Mouse (Mus musculus): ENCODE measurements at regions not wholly inside any gene's neighbourhood (a gene's known extent, or its start where the extent isn't known, plus 50 kb on each side); places are given as distances from the start of the nearest gene placed in this dataset.

DNA sequence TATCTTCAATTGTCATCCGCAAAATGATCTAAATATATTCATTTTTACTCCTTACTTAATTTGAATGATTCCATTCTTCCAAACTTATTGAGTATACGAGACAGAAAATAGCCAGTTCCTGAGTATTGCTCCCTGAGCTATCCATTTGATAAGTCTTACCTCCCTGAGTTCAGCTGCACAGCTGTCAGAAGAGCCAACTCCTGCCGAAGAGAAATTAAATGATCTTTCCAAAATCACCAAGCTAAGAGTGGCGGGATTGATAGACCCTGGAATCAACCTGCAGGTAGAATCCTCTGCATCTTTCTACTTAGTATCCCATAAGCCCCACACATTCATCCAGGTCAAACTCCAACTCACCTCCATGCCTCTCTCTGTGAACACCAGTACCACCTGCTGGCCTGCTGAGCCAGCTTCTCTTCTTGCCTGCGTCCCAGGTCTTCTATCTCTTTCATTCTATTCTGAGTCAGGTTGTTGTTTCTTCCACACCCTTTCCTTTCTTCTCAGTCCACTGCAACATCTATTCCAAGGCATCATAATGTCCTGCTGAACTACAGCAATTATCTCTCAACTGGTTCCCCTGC, 124.2 kb downstream of the Cpeb2 start:
- Histone ChIP-seq H3K27me3 (replicated peaks; ENCODE audit: control insufficient read depth, insufficient read depth, low read length) (no peaks in the 10 kb centered on the region), H3K9ac (ENCODE audit: low read length) (no peak overlapping the region), H3K27ac (ENCODE audit: low read depth) (no peak overlapping the region), H3K4me2 (ENCODE audit: low read length) (no peak overlapping the region), H3K4me3 (ENCODE audit: low read depth, low read length) (no peak overlapping the region), H3K4me1 (replicated peaks; ENCODE audit: control insufficient read depth, insufficient read depth, low read length) (peaks cover 7% of the 10 kb centered on the region; the same call in 1 of the 2 replicates), H3K36me3 (ENCODE audit: control insufficient read depth, insufficient read depth, low read length) (no peaks in the 10 kb centered on the region), H3K9me3 (ENCODE audit: control insufficient read depth, low read length) (no peaks in the 10 kb centered on the region)
- DNase-seq (ENCODE audit: low spot score) (no peak), ATAC-seq (replicated peaks; ENCODE audit: low FRiP score, low TSS enrichment, low read depth) (no peak)
- 88% methylated on average over 5 of the region's 5 CpGs for WGBS

DNA sequence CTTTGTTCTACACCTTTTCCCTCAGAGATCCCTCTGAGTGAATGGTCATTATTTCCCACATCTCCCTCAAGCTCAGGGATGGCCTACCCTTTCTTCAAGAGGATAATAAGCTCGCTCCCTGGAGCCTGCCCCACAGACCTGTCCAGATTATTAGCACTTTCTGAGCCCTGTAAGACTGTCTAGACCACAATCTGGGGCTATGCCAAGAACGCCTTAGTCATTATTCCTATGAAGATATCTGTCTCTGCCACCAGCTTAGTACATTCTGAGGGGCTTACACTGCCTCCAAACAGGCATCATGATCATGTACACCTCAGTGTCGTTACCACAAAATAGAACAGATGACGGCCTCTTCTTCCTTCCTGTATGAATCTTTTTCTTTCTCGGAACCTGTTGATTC, 124.9 kb downstream of the Cpeb2 start:
- Histone ChIP-seq H3K4me2 (ENCODE audit: low read length) (no peak overlapping the region), H3K9me3 (ENCODE audit: control insufficient read depth, low read length) (no peaks in the 10 kb centered on the region), H3K27me3 (replicated peaks; ENCODE audit: control insufficient read depth, insufficient read depth, low read length) (no peaks in the 10 kb centered on the region), H3K36me3 (ENCODE audit: control insufficient read depth, insufficient read depth, low read length) (no peaks in the 10 kb centered on the region), H3K9ac (ENCODE audit: low read length) (no peak overlapping the region), H3K4me3 (ENCODE audit: low read depth, low read length) (no peak overlapping the region), H3K27ac (ENCODE audit: low read depth) (no peak overlapping the region), H3K4me1 (replicated peaks; ENCODE audit: control insufficient read depth, insufficient read depth, low read length) (peaks cover 7% of the 10 kb centered on the region; the same call in 1 of the 2 replicates)
- 90% methylated on average over 5 of the region's 5 CpGs for WGBS
- ATAC-seq (replicated peaks; ENCODE audit: low FRiP score, low TSS enrichment, low read depth) (no peak), DNase-seq (ENCODE audit: low spot score) (no peak)

DNA sequence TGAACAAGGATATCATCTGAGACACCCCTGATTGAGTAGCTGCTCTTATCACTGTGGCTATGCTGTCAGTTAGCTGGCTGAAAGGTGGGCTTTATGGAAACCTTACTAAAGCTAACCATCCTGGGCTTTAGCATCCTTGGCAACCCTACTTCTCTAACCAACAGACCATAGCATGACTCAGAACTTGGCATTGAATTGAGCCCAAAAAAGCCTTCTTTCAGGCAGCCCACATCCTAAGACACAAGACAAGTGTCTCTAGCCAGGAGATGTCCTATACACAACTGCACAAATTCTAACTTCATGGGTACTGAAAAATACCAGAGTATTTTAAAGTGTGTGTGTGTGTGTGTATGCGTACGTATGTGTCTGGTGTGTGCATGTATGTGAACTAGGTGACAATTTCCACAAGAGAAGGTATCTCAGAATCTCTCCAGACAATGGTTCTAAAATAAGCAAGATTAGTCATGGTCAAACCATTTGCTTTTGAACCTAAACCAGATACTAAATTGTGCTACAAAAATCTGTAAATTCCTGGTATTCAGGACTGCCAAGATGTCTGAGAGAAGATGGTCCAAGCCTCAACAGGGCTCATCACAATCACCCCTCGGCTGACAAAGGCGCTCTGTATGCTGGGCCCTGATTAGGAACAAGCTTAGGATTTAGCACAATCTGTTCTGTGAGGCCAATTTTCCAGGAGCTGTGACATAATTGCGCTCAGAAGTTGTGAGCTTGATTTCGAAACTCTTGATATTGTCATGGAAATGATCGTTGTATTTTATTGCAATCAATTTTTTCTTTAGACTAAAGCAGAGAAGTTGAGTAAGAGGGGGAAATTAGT, 126.2 kb downstream of the Cpeb2 start:
- no peaks in the 10 kb centered on the region for H3K27me3 ChIP-seq (replicated peaks; ENCODE audit: control insufficient read depth, insufficient read depth, low read length)
- H3K27ac ChIP-seq (ENCODE audit: low read depth): no peak overlapping the region
- peaks cover 7% of the 10 kb centered on the region; the same call in 1 of the 2 replicates for H3K4me1 ChIP-seq (replicated peaks; ENCODE audit: control insufficient read depth, insufficient read depth, low read length)
- no peak overlapping the region for H3K4me2 ChIP-seq (ENCODE audit: low read length)
- no peaks in the 10 kb centered on the region for H3K9me3 ChIP-seq (ENCODE audit: control insufficient read depth, low read length)
- H3K36me3 ChIP-seq (ENCODE audit: control insufficient read depth, insufficient read depth, low read length): no peaks in the 10 kb centered on the region
- 83% methylated on average over 7 of the region's 7 CpGs for WGBS
- ATAC-seq (replicated peaks; ENCODE audit: low FRiP score, low TSS enrichment, low read depth): no peak
- DNase-seq (ENCODE audit: low spot score): no peak
- H3K9ac ChIP-seq (ENCODE audit: low read length): no peak overlapping the region
- H3K4me3 ChIP-seq (ENCODE audit: low read depth, low read length): no peak overlapping the region

DNA sequence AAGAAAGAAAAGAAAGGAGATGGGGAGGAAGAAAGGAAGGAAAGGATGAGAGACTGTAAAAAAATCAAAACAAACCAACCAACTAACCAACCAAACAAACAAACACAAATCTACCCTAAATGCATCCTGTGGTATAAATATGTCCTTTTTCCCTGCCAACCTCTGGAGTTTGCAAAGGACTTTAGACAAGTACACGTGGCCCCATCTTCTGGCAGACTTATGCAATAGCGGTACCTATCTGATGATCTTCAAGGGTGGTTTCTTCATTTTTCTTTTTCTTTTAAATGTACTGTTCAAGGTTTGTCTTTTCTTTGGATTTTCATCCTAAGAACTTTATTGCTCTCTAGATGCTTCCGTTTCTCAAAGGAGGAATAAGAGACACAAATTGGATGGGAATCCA, 127.3 kb downstream of the Cpeb2 start:
- ATAC-seq (replicated peaks; ENCODE audit: low FRiP score, low TSS enrichment, low read depth) (no peak), DNase-seq (ENCODE audit: low spot score) (no peak)
- Histone ChIP-seq H3K27me3 (replicated peaks; ENCODE audit: control insufficient read depth, insufficient read depth, low read length) (no peaks in the 10 kb centered on the region), H3K4me3 (ENCODE audit: low read depth, low read length) (no peak overlapping the region), H3K27ac (ENCODE audit: low read depth) (no peak overlapping the region), H3K4me2 (ENCODE audit: low read length) (no peak overlapping the region), H3K9ac (ENCODE audit: low read length) (no peak overlapping the region), H3K9me3 (ENCODE audit: control insufficient read depth, low read length) (no peaks in the 10 kb centered on the region), H3K4me1 (replicated peaks; ENCODE audit: control insufficient read depth, insufficient read depth, low read length) (0 out of 2 replicates have a peak, but pooled peaks cover 2% of the 10 kb centered on the region), H3K36me3 (ENCODE audit: control insufficient read depth, insufficient read depth, low read length) (no peaks in the 10 kb centered on the region)
- 45% methylated on average over 3 of the region's 3 CpGs for WGBS

DNA sequence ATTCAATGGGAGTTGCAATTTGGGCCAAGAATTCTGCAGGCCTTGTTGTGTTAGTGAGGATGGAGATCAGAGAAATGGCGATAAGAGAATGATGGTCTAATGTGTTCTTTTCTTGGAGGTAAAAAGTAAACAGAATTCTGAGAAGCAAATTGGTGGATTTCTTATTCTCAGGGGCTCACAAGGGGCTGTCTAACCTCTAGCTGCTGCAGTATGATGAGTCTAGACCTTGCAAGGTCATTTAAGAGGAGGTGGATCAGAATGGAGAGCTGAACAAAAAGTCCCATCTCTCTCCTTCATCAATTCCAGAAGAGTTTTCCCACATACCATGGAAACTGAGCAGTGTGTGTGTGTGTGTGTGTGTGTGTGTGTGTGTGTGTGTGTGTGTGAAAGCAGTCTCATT, 128.1 kb downstream of the Cpeb2 start:
- no peak for DNase-seq (ENCODE audit: low spot score)

DNA sequence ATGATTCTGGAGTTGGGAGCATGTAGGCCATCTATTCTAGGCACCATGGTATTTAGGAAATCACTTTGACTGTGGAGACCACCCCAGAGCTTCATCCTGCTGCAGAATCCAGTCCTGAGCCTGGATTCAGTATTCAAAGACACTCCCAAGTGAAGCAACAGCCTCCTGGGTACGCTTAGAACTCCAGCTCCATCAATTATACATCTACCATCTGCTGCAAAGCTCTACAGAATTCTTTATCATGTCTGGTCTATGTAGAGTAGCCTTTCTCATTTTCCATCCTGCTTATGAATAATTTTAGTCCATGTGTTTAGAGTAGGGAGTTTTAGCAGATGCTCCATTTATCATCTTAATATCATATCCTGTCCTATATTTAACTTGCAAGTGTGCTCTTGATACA, 139.4 kb downstream of the Cpeb2 start:
- H3K4me1 ChIP-seq (replicated peaks; ENCODE audit: control insufficient read depth, insufficient read depth, low read length): no peaks in the 10 kb centered on the region
- WGBS: 73% methylated on average over 1 of the region's 1 CpGs
- H3K4me3 ChIP-seq (ENCODE audit: low read depth, low read length): no peak overlapping the region
- H3K27me3 ChIP-seq (replicated peaks; ENCODE audit: control insufficient read depth, insufficient read depth, low read length): no peaks in the 10 kb centered on the region
- no peak for ATAC-seq (replicated peaks; ENCODE audit: low FRiP score, low TSS enrichment, low read depth)
- no peak overlapping the region for H3K27ac ChIP-seq (ENCODE audit: low read depth)
- no peaks in the 10 kb centered on the region for H3K36me3 ChIP-seq (ENCODE audit: control insufficient read depth, insufficient read depth, low read length)
- no peak for DNase-seq (ENCODE audit: low spot score)
- no peak overlapping the region for H3K9ac ChIP-seq (ENCODE audit: low read length)
- no peaks in the 10 kb centered on the region for H3K9me3 ChIP-seq (ENCODE audit: control insufficient read depth, low read length)
- no peak overlapping the region for H3K4me2 ChIP-seq (ENCODE audit: low read length)

More for the DNA sequence above, 128.1 kb downstream of the Cpeb2 start:
- no peak overlapping the region for H3K4me3 ChIP-seq (ENCODE audit: low read depth, low read length)
- no peak overlapping the region for H3K9ac ChIP-seq (ENCODE audit: low read length)
- ATAC-seq (replicated peaks; ENCODE audit: low FRiP score, low TSS enrichment, low read depth): no peak
- H3K4me1 ChIP-seq (replicated peaks; ENCODE audit: control insufficient read depth, insufficient read depth, low read length): no peaks in the 10 kb centered on the region
- no peaks in the 10 kb centered on the region for H3K9me3 ChIP-seq (ENCODE audit: control insufficient read depth, low read length)
- H3K27me3 ChIP-seq (replicated peaks; ENCODE audit: control insufficient read depth, insufficient read depth, low read length): no peaks in the 10 kb centered on the region
- no peak overlapping the region for H3K4me2 ChIP-seq (ENCODE audit: low read length)
- H3K27ac ChIP-seq (ENCODE audit: low read depth): no peak overlapping the region
- H3K36me3 ChIP-seq (ENCODE audit: control insufficient read depth, insufficient read depth, low read length): no peaks in the 10 kb centered on the region
- 90% methylated on average over 1 of the region's 1 CpGs for WGBS

DNA sequence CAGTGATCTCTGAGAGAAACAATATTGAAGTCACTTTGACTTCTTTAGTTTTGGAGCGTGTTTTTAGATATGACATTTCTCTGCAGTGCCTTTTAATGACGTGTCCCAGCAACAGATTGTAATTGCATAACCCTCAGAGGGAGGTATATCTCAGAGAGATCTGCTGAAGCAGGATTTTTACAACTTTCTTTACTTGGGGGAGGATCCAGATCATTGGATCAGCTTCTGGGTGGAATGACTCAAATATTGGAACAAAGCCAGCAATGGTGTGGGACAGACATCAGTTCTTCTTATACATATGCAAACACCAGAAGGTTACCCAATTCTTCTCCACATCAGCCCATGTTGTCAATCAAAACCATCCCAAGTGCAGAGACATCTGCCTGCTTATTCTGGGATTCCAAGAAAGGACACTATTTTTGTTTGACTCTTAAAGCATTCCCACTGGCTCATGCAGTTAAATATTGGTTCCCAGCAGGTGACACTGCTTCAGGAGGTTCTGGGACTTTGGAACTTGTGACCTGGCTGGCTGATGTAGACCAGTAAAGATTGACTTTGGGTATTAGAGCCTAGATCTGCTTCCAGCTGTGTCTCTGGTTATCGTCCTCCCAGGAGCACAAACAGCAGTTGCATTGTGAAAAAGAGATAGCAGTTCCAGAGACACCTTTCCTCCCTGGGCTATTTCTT, 130.5 kb upstream of the C1qtnf7 start:
- no peak overlapping the region for H3K4me3 ChIP-seq (ENCODE audit: low read depth, low read length)
- H3K27me3 ChIP-seq (replicated peaks; ENCODE audit: control insufficient read depth, insufficient read depth, low read length): no peaks in the 10 kb centered on the region
- H3K9me3 ChIP-seq (ENCODE audit: control insufficient read depth, low read length): no peaks in the 10 kb centered on the region
- no peak overlapping the region for H3K27ac ChIP-seq (ENCODE audit: low read depth)
- no peak for ATAC-seq (replicated peaks; ENCODE audit: low FRiP score, low TSS enrichment, low read depth)
- no peak overlapping the region for H3K9ac ChIP-seq (ENCODE audit: low read length)
- H3K4me1 ChIP-seq (replicated peaks; ENCODE audit: control insufficient read depth, insufficient read depth, low read length): no peaks in the 10 kb centered on the region
- DNase-seq (ENCODE audit: low spot score): no peak
- no peaks in the 10 kb centered on the region for H3K36me3 ChIP-seq (ENCODE audit: control insufficient read depth, insufficient read depth, low read length)
- 69% methylated on average over 3 of the region's 3 CpGs for WGBS
- no peak overlapping the region for H3K4me2 ChIP-seq (ENCODE audit: low read length)

DNA sequence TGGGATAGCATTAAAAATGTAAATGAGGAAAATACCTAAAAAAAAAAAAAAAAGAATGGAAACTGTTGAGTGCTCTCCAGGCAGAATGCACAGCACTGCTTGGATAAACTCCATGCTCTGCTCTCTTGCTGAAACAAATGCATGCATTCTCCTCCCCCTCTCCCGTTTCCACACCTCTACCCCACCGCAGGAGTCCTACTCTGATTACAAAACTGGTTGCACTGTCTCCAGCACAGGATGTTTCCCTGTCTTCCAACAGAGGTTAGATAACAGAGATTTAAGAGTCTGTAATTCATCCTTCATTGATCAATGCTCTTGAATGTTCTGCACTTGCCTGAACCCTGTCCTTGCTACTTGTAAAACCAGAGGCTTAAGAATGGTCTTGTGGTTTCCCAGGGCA, 124.3 kb upstream of the C1qtnf7 start:
- no peaks in the 10 kb centered on the region for H3K36me3 ChIP-seq (ENCODE audit: control insufficient read depth, insufficient read depth, low read length)
- H3K9me3 ChIP-seq (ENCODE audit: control insufficient read depth, low read length): no peaks in the 10 kb centered on the region
- no peak overlapping the region for H3K9ac ChIP-seq (ENCODE audit: low read length)
- no peaks in the 10 kb centered on the region for H3K27me3 ChIP-seq (replicated peaks; ENCODE audit: control insufficient read depth, insufficient read depth, low read length)
- H3K27ac ChIP-seq (ENCODE audit: low read depth): no peak overlapping the region
- no peak for DNase-seq (ENCODE audit: low spot score)
- H3K4me2 ChIP-seq (ENCODE audit: low read length): no peak overlapping the region
- no peak for ATAC-seq (replicated peaks; ENCODE audit: low FRiP score, low TSS enrichment, low read depth)
- WGBS: 18% methylated on average over 2 of the region's 2 CpGs
- no peaks in the 10 kb centered on the region for H3K4me1 ChIP-seq (replicated peaks; ENCODE audit: control insufficient read depth, insufficient read depth, low read length)
- no peak overlapping the region for H3K4me3 ChIP-seq (ENCODE audit: low read depth, low read length)
